Mouse (Mus musculus) stomach, postnatal 0 days (tissue): ENCODE results near the gene Trip13. TPM values are rescaled to one million over a fixed set of nuclear protein-coding genes. Genes with fewer than 3 reads are reported as not detected.

Experiments
- ATAC-seq: fragments of 200-750 bp; cut with Nextera tagmentation; 2 replicates; pipeline ENCODE4 v1.8.0; 2017; ENCODE audit not compliant: low FRiP score, low TSS enrichment
- DNase-seq: peaks from one replicate; pipeline ENCODE4 v3.0.0-alpha.2; 2016; ENCODE audit warnings: low spot score
- H3K27ac ChIP-seq: fragments of 300-500 bp; sonication (generic); replicated peaks from 2 replicates; pipeline ENCODE4 v1.5.1; 2014; ENCODE audit warnings: mild to moderate bottlenecking, control low read depth
- H3K27me3 ChIP-seq: fragments of 300-500 bp; sonication (generic); 2 replicates; pipeline ENCODE4 v1.6.1; 2014; ENCODE audit warnings: low read length; ENCODE audit not compliant: control insufficient read depth, insufficient read depth
- H3K36me3 ChIP-seq: fragments of 300-500 bp; sonication (generic); 2 replicates; pipeline ENCODE4 v1.6.1; 2014; ENCODE audit warnings: low read length, mixed read lengths; ENCODE audit not compliant: control insufficient read depth, insufficient read depth
- H3K4me1 ChIP-seq: fragments of 300-500 bp; sonication (generic); replicated peaks from 2 replicates; pipeline ENCODE4 v1.6.1; 2014; ENCODE audit warnings: antibody characterized with exemption; ENCODE audit not compliant: control insufficient read depth, insufficient read depth
- H3K4me2 ChIP-seq: fragments of 300-500 bp; sonication (generic); replicated peaks from 2 replicates; pipeline ENCODE4 v1.6.1; 2014; ENCODE audit warnings: low read depth, mild to moderate bottlenecking, control low read depth, moderate library complexity
- H3K4me3 ChIP-seq: fragments of 300-500 bp; sonication (generic); 2 replicates; pipeline ENCODE4 v1.5.1; 2014; ENCODE audit warnings: low read depth, low read length, control low read depth
- H3K9ac ChIP-seq: fragments of 300-500 bp; sonication (generic); 2 replicates; pipeline ENCODE4 v1.6.1; 2014; ENCODE audit warnings: mild to moderate bottlenecking, low read length, control low read depth, mixed read lengths
- H3K9me3 ChIP-seq: fragments of 300-500 bp; sonication (generic); 2 replicates; pipeline ENCODE4 v1.6.1; 2016; ENCODE audit warnings: low read length; ENCODE audit not compliant: control insufficient read depth
- CTCF ChIP-seq: IDR thresholded peaks from 2 replicates; pipeline ENCODE4 v1.5.1; 2016; ENCODE audit warnings: antibody characterized with exemption, low read depth, mild to moderate bottlenecking, moderate library complexity
- EP300 ChIP-seq: optimal IDR thresholded peaks from 2 replicates; pipeline ENCODE3; 2016; ENCODE audit warnings: antibody characterized with exemption
- whole genome bisulfite sequencing: fragments of 180-500 bp; shearing (Covaris S2); extraction: QIAGEN DNeasy Blood & Tissue Kit; methylation state at CpG from one replicate; pipeline ENCODE4 v1.1.7; 2014; 5-methylcytosine and 5-hydroxymethylcytosine counted together
- polyA plus RNA-seq: library from polyadenylated mRNA; unstranded; fragments of >200 nt; fragmentation: Nextera tagmentation; extraction: Ambion mirVana; gene quantifications from 2 replicates; pipeline ENCODE4 v1.2.1, GENCODE M21; 2015

Trip13 gene
- polyA plus RNA-seq, 1 experiment from 2014 or later, result 11.0 TPM

GRCm38 (mm10) chr13:73961177-73961576, 23.6 kb upstream of the Trip13 start:
- no peaks in the 10 kb centered on the region for H3K9me3 ChIP-seq
- H3K36me3 ChIP-seq, result peaks cover 18% of the 10 kb centered on the region; the same call in 1 of the 2 replicates
- ATAC-seq (peak; percentile 34; the same call in 1 of the 2 replicates), DNase-seq (no peak)
- TF ChIP-seq EP300 (no peak), CTCF (peak; percentile 56)
- no peak overlapping the region for H3K9ac ChIP-seq
- no peaks in the 10 kb centered on the region for H3K4me1 ChIP-seq
- no peak overlapping the region for H3K27ac ChIP-seq
- no peak overlapping the region for H3K4me3 ChIP-seq
- no peaks in the 10 kb centered on the region for H3K27me3 ChIP-seq
- no peak overlapping the region for H3K4me2 ChIP-seq
- 84% methylated on average over 4 of the region's 4 CpGs for WGBS

- no peak for TF ChIP-seq EP300
- no peak for TF ChIP-seq CTCF
- DNase-seq, result no peak
- 89% methylated on average over 10 of the region's 10 CpGs for WGBS
- Histone ChIP-seq H3K27ac (no peak overlapping the region), H3K4me2 (no peak overlapping the region), H3K27me3 (no peaks in the 10 kb centered on the region), H3K4me3 (no peak overlapping the region), H3K4me1 (no peaks in the 10 kb centered on the region), H3K36me3 (peaks cover 20% of the 10 kb centered on the region; the same call in 1 of the 2 replicates), H3K9ac (no peak overlapping the region), H3K9me3 (no peaks in the 10 kb centered on the region)
- ATAC-seq, result no peak
Measured at GRCm38 (mm10) chr13:73960117-73960652, 22.6 kb upstream of the Trip13 start.

- Histone ChIP-seq H3K4me3 (no peak overlapping the region), H3K9ac (no peak overlapping the region), H3K27ac (no peak overlapping the region), H3K4me2 (no peak overlapping the region), H3K36me3 (peaks cover 22% of the 10 kb centered on the region; the same call in 1 of the 2 replicates), H3K27me3 (no peaks in the 10 kb centered on the region), H3K4me1 (no peaks in the 10 kb centered on the region), H3K9me3 (no peaks in the 10 kb centered on the region)
- ATAC-seq (no peak), DNase-seq (no peak)
- no peak for TF ChIP-seq EP300
- TF ChIP-seq CTCF, result no peak
- WGBS, result 92% methylated on average over 5 of the region's 5 CpGs
Measured at GRCm38 (mm10) chr13:73955531-73955930, 17.9 kb upstream of the Trip13 start.

- 65% methylated on average over 6 of the region's 6 CpGs for WGBS
- Histone ChIP-seq H3K4me2 (no peak overlapping the region), H3K4me1 (no peaks in the 10 kb centered on the region), H3K27ac (no peak overlapping the region), H3K9me3 (no peaks in the 10 kb centered on the region), H3K36me3 (peaks cover 16% of the 10 kb centered on the region; the same call in 1 of the 2 replicates), H3K9ac (no peak overlapping the region), H3K27me3 (no peaks in the 10 kb centered on the region), H3K4me3 (no peak overlapping the region)
- DNase-seq (no peak), ATAC-seq (no peak)
- TF ChIP-seq EP300 (no peak), CTCF (no peak)
Measured at GRCm38 (mm10) chr13:73954666-73955065, 17.1 kb upstream of the Trip13 start.

GRCm38 (mm10) chr13:73953551-73954130, 16.1 kb upstream of the Trip13 start:
- WGBS, result 93% methylated on average over 1 of the region's 1 CpGs
- ATAC-seq, result no peak
- H3K36me3 ChIP-seq, result peaks cover 16% of the 10 kb centered on the region; the same call in 1 of the 2 replicates
- H3K9me3 ChIP-seq, result no peaks in the 10 kb centered on the region
- H3K4me1 ChIP-seq, result no peaks in the 10 kb centered on the region
- H3K9ac ChIP-seq, result no peak overlapping the region
- no peak for DNase-seq
- TF ChIP-seq EP300 (no peak), CTCF (no peak)
- no peak overlapping the region for H3K27ac ChIP-seq
- H3K4me3 ChIP-seq, result no peak overlapping the region
- H3K4me2 ChIP-seq, result no peak overlapping the region
- H3K27me3 ChIP-seq, result no peaks in the 10 kb centered on the region

- H3K9ac ChIP-seq, result no peak overlapping the region
- ATAC-seq (no peak), DNase-seq (no peak)
- WGBS, result 79% methylated on average over 9 of the region's 9 CpGs
- H3K4me3 ChIP-seq, result no peak overlapping the region
- no peak overlapping the region for H3K4me2 ChIP-seq
- H3K4me1 ChIP-seq, result no peaks in the 10 kb centered on the region
- no peak overlapping the region for H3K27ac ChIP-seq
- no peaks in the 10 kb centered on the region for H3K9me3 ChIP-seq
- no peaks in the 10 kb centered on the region for H3K27me3 ChIP-seq
- H3K36me3 ChIP-seq, result peaks cover 30% of the 10 kb centered on the region
- TF ChIP-seq EP300, result no peak
- no peak for TF ChIP-seq CTCF
Measured at GRCm38 (mm10) chr13:73944606-73945005, 7.0 kb upstream of the Trip13 start.
